Mouse (Mus musculus) C2C12 (cell line): ENCODE results near the gene Rfpl4b.

ENCODE experiments used
- CTCF ChIP-seq: IDR thresholded peaks from one replicate; pipeline ENCODE4 v1.5.1; 2011; ENCODE audit not compliant: control insufficient read depth, insufficient read depth, insufficient read length
- MAX ChIP-seq: IDR thresholded peaks from one replicate; pipeline ENCODE4 v1.6.1; 2011; ENCODE audit warnings: mild to moderate bottlenecking, control low read depth
- USF1 ChIP-seq: IDR thresholded peaks from one replicate; pipeline ENCODE4 v1.6.1; 2011; ENCODE audit warnings: low read depth, mild to moderate bottlenecking, control low read depth, moderate library complexity

- TF ChIP-seq CTCF (no peak), MAX (no peak), USF1 (no peak)
These were observed 33.6 kb upstream of the Rfpl4b start for GRCm38 (mm10) chr10:38855186-38855585.
